Mouse (Mus musculus) heart, adult 2 months (tissue): ENCODE data around the gene Gfi1b.

Experiments used
- CTCF ChIP-seq: fragments of 200-600 bp; IDR thresholded peaks from 2 replicates; pipeline ENCODE4 v1.8.1; 2022; ENCODE audit warnings: antibody characterized with exemption, mild to moderate bottlenecking, moderate library complexity
- EP300 ChIP-seq: fragments of 200-500 bp; IDR thresholded peaks from 2 replicates; pipeline ENCODE4 v1.6.1; 2011; ENCODE audit warnings: low read depth, low read length, control low read depth; ENCODE audit not compliant: insufficient read depth
- POLR2A ChIP-seq: fragments of 200-500 bp; IDR thresholded peaks from 2 replicates; pipeline ENCODE4 v1.6.1; 2011; ENCODE audit warnings: mild to moderate bottlenecking, low read depth, low read length, control low read depth; ENCODE audit not compliant: insufficient read depth

GRCm38 (mm10) chr2:28620522-28620921 lies 1.3 kb downstream of the Gfi1b start:
- TF ChIP-seq POLR2A (no peak), CTCF (no peak), EP300 (no peak)
